Mouse (Mus musculus): ENCODE results near the gene Plce1.

GRCm38 (mm10) chr19:38679520-38679919 lies 198.6 kb downstream of the Plce1 start:
- TF ChIP-seq CTCF (conservative IDR thresholded peaks at IDR 0.05; ENCODE audit: insufficient read depth, insufficient read length, low read depth, low read length) = no peak
- no peak for TF ChIP-seq POLR2A (IDR thresholded peaks at IDR 0.05; ENCODE audit: low read depth, low read length)

Data from kidney, adult 2 months (tissue).